Mouse (Mus musculus): ENCODE measurements around the gene Mrps35. TPM values are rescaled to one million over a fixed set of nuclear protein-coding genes. Genes with fewer than 3 reads are reported as not detected.

Gene Mrps35
- polyA plus RNA-seq (2015; fragmentation: Nextera tagmentation; extraction: Ambion mirVana) = 50.2 and 51.2 TPM in 2 replicates

GRCm38 (mm10) chr6:147042291-147043290 lies at the start of gene Mrps35:
TSS of gene Mrps35 (plus strand) at chr6:147042764.
- Histone ChIP-seq H3K27me3 (no peaks in the 10 kb centered on the region), H3K4me2 (peak within 1 kb of the TSS; percentile 77), H3K4me1 (replicated peaks) (peaks cover 21% of the 10 kb centered on the region), H3K9me3 (replicated peaks) (no peaks in the 10 kb centered on the region), H3K36me3 (replicated peaks) (peaks cover 17% of the 10 kb centered on the region), H3K9ac (peak within 1 kb of the TSS; percentile 77), H3K27ac (replicated peaks) (peak within 1 kb of the TSS; percentile 64), H3K4me3 (replicated peaks) (peak within 1 kb of the TSS; percentile 81)
- WGBS (ENCODE audit: insufficient replicate concordance) = 3% methylated on average over 66 of the region's 66 CpGs
- peak; percentile 97 for ATAC-seq (ENCODE audit: insufficient read depth)

GRCm38 (mm10) chr6:146994236-146994635 lies 48.3 kb upstream of the Mrps35 start:
- Histone ChIP-seq H3K4me1 (replicated peaks) (no peaks in the 10 kb centered on the region), H3K4me2 (no peak overlapping the region), H3K9me3 (replicated peaks) (no peaks in the 10 kb centered on the region), H3K4me3 (replicated peaks) (no peak overlapping the region), H3K36me3 (replicated peaks) (no peaks in the 10 kb centered on the region), H3K9ac (no peak overlapping the region), H3K27ac (replicated peaks) (no peak overlapping the region), H3K27me3 (no peaks in the 10 kb centered on the region)
- WGBS (ENCODE audit: insufficient replicate concordance) = 32% methylated on average over 5 of the region's 5 CpGs
- ATAC-seq (ENCODE audit: insufficient read depth) = no peak

- Histone ChIP-seq H3K9ac (no peak overlapping the region), H3K27me3 (no peaks in the 10 kb centered on the region), H3K36me3 (replicated peaks) (no peaks in the 10 kb centered on the region), H3K4me2 (no peak overlapping the region), H3K9me3 (replicated peaks) (no peaks in the 10 kb centered on the region), H3K4me1 (replicated peaks) (no peaks in the 10 kb centered on the region), H3K4me3 (replicated peaks) (no peak overlapping the region), H3K27ac (replicated peaks) (no peak overlapping the region)
- ATAC-seq (ENCODE audit: insufficient read depth) = no peak
- WGBS (ENCODE audit: insufficient replicate concordance) = 68% methylated on average over 2 of the region's 2 CpGs
These were observed 47.2 kb upstream of the Mrps35 start for GRCm38 (mm10) chr6:146995391-146995790.

GRCm38 (mm10) chr6:146995878-146996277 lies 46.7 kb upstream of the Mrps35 start:
- H3K27ac ChIP-seq (replicated peaks) = no peak overlapping the region
- H3K27me3 ChIP-seq = no peaks in the 10 kb centered on the region
- H3K4me1 ChIP-seq (replicated peaks) = no peaks in the 10 kb centered on the region
- no peak overlapping the region for H3K9ac ChIP-seq
- no peaks in the 10 kb centered on the region for H3K9me3 ChIP-seq (replicated peaks)
- no peak overlapping the region for H3K4me2 ChIP-seq
- ATAC-seq (ENCODE audit: insufficient read depth) = no peak
- H3K36me3 ChIP-seq (replicated peaks) = no peaks in the 10 kb centered on the region
- H3K4me3 ChIP-seq (replicated peaks) = no peak overlapping the region
- WGBS (ENCODE audit: insufficient replicate concordance) = 69% methylated on average over 6 of the region's 6 CpGs

- no peak overlapping the region for H3K4me3 ChIP-seq (replicated peaks)
- H3K27ac ChIP-seq (replicated peaks) = no peak overlapping the region
- H3K9me3 ChIP-seq (replicated peaks) = no peaks in the 10 kb centered on the region
- no peak overlapping the region for H3K9ac ChIP-seq
- H3K4me2 ChIP-seq = no peak overlapping the region
- 0 out of 2 replicates have a peak, but pooled peaks cover 4% of the 10 kb centered on the region for H3K36me3 ChIP-seq (replicated peaks)
- WGBS (ENCODE audit: insufficient replicate concordance) = 59% methylated on average over 6 of the region's 6 CpGs
- no peaks in the 10 kb centered on the region for H3K27me3 ChIP-seq
- H3K4me1 ChIP-seq (replicated peaks) = no peaks in the 10 kb centered on the region
- ATAC-seq (ENCODE audit: insufficient read depth) = no peak
These were observed 45.6 kb upstream of the Mrps35 start for GRCm38 (mm10) chr6:146997006-146997405.

GRCm38 (mm10) chr6:146998710-146999109 lies 43.9 kb upstream of the Mrps35 start:
- no peaks in the 10 kb centered on the region for H3K27me3 ChIP-seq
- H3K36me3 ChIP-seq (replicated peaks) = 0 out of 2 replicates have a peak, but pooled peaks cover 7% of the 10 kb centered on the region
- H3K9ac ChIP-seq = no peak overlapping the region
- H3K4me1 ChIP-seq (replicated peaks) = no peaks in the 10 kb centered on the region
- no peak overlapping the region for H3K27ac ChIP-seq (replicated peaks)
- H3K4me2 ChIP-seq = no peak overlapping the region
- ATAC-seq (ENCODE audit: insufficient read depth) = no peak
- 64% methylated on average over 4 of the region's 4 CpGs for WGBS (ENCODE audit: insufficient replicate concordance)
- H3K4me3 ChIP-seq (replicated peaks) = no peak overlapping the region
- no peaks in the 10 kb centered on the region for H3K9me3 ChIP-seq (replicated peaks)

- Histone ChIP-seq H3K9me3 (replicated peaks) (no peaks in the 10 kb centered on the region), H3K4me1 (replicated peaks) (no peaks in the 10 kb centered on the region), H3K36me3 (replicated peaks) (0 out of 2 replicates have a peak, but pooled peaks cover 11% of the 10 kb centered on the region), H3K4me3 (replicated peaks) (no peak overlapping the region), H3K4me2 (no peak overlapping the region), H3K27me3 (no peaks in the 10 kb centered on the region), H3K27ac (replicated peaks) (no peak overlapping the region), H3K9ac (no peak overlapping the region)
- WGBS (ENCODE audit: insufficient replicate concordance) = 60% methylated on average over 9 of the region's 9 CpGs
- ATAC-seq (ENCODE audit: insufficient read depth) = no peak
These were observed 43.3 kb upstream of the Mrps35 start for GRCm38 (mm10) chr6:146999302-146999701.

- H3K36me3 ChIP-seq (replicated peaks) = 0 out of 2 replicates have a peak, but pooled peaks cover 11% of the 10 kb centered on the region
- no peaks in the 10 kb centered on the region for H3K4me1 ChIP-seq (replicated peaks)
- no peaks in the 10 kb centered on the region for H3K9me3 ChIP-seq (replicated peaks)
- H3K27me3 ChIP-seq = no peaks in the 10 kb centered on the region
- H3K4me2 ChIP-seq = no peak overlapping the region
- WGBS (ENCODE audit: insufficient replicate concordance) = 63% methylated on average over 2 of the region's 2 CpGs
- no peak for ATAC-seq (ENCODE audit: insufficient read depth)
- no peak overlapping the region for H3K9ac ChIP-seq
- H3K4me3 ChIP-seq (replicated peaks) = no peak overlapping the region
- H3K27ac ChIP-seq (replicated peaks) = no peak overlapping the region
These were observed 42.8 kb upstream of the Mrps35 start for GRCm38 (mm10) chr6:146999755-147000154.

- H3K9me3 ChIP-seq (replicated peaks) = no peaks in the 10 kb centered on the region
- H3K9ac ChIP-seq = no peak overlapping the region
- H3K27me3 ChIP-seq = no peaks in the 10 kb centered on the region
- no peak for ATAC-seq (ENCODE audit: insufficient read depth)
- no peaks in the 10 kb centered on the region for H3K4me1 ChIP-seq (replicated peaks)
- 48% methylated on average over 3 of the region's 3 CpGs for WGBS (ENCODE audit: insufficient replicate concordance)
- no peak overlapping the region for H3K27ac ChIP-seq (replicated peaks)
- H3K36me3 ChIP-seq (replicated peaks) = peaks cover 13% of the 10 kb centered on the region
- no peak overlapping the region for H3K4me3 ChIP-seq (replicated peaks)
- no peak overlapping the region for H3K4me2 ChIP-seq
These were observed 34.4 kb upstream of the Mrps35 start for GRCm38 (mm10) chr6:147008148-147008547.

- no peak overlapping the region for H3K4me2 ChIP-seq
- H3K4me3 ChIP-seq (replicated peaks) = no peak overlapping the region
- no peaks in the 10 kb centered on the region for H3K4me1 ChIP-seq (replicated peaks)
- H3K27me3 ChIP-seq = no peaks in the 10 kb centered on the region
- WGBS (ENCODE audit: insufficient replicate concordance) = 75% methylated on average over 6 of the region's 6 CpGs
- no peak overlapping the region for H3K9ac ChIP-seq
- H3K36me3 ChIP-seq (replicated peaks) = peaks cover 7% of the 10 kb centered on the region
- H3K9me3 ChIP-seq (replicated peaks) = no peaks in the 10 kb centered on the region
- H3K27ac ChIP-seq (replicated peaks) = no peak overlapping the region
- no peak for ATAC-seq (ENCODE audit: insufficient read depth)
These were observed 32.2 kb upstream of the Mrps35 start for GRCm38 (mm10) chr6:147010358-147010757.

- 69% methylated on average over 15 of the region's 15 CpGs for WGBS (ENCODE audit: insufficient replicate concordance)
- H3K4me2 ChIP-seq = no peak overlapping the region
- H3K36me3 ChIP-seq (replicated peaks) = peaks cover 7% of the 10 kb centered on the region
- no peak overlapping the region for H3K4me3 ChIP-seq (replicated peaks)
- no peak overlapping the region for H3K9ac ChIP-seq
- H3K27me3 ChIP-seq = no peaks in the 10 kb centered on the region
- no peak overlapping the region for H3K27ac ChIP-seq (replicated peaks)
- no peaks in the 10 kb centered on the region for H3K4me1 ChIP-seq (replicated peaks)
- no peak for ATAC-seq (ENCODE audit: insufficient read depth)
- no peaks in the 10 kb centered on the region for H3K9me3 ChIP-seq (replicated peaks)
These were observed 31.6 kb upstream of the Mrps35 start for GRCm38 (mm10) chr6:147010811-147011520.
